Mouse (Mus musculus) megakaryocyte-erythroid progenitor cell, adult 5-6 weeks (primary cell): ENCODE results near the gene Plxnb2. TPM values are rescaled to one million over a fixed set of nuclear protein-coding genes. Genes with fewer than 3 reads are reported as not detected.

Experiments used
- ATAC-seq: replicated peaks from 2 replicates; pipeline ENCODE4 v1.8.0; 2016; ENCODE audit warnings: mild to moderate bottlenecking, inconsistent platforms; ENCODE audit not compliant: severe bottlenecking, poor library complexity, low FRiP score, low TSS enrichment
- total RNA-seq, 2 experiments: library from RNA; stranded (forward) in 1 of 2; stranded (reverse) in 1 of 2; fragments of 200-1000, 215-1000 nt in 1 of 2; fragments of >200 nt in 1 of 2; fragmentation: Nextera tagmentation in 1 of 2; gene quantifications; 2 replicates each; pipeline ENCODE4 v1.2.3; 2014 to 2017

The Plxnb2 gene
- total RNA-seq, 2 experiments from 2014 or later: 1.7 to 2.3 TPM

DNA sequence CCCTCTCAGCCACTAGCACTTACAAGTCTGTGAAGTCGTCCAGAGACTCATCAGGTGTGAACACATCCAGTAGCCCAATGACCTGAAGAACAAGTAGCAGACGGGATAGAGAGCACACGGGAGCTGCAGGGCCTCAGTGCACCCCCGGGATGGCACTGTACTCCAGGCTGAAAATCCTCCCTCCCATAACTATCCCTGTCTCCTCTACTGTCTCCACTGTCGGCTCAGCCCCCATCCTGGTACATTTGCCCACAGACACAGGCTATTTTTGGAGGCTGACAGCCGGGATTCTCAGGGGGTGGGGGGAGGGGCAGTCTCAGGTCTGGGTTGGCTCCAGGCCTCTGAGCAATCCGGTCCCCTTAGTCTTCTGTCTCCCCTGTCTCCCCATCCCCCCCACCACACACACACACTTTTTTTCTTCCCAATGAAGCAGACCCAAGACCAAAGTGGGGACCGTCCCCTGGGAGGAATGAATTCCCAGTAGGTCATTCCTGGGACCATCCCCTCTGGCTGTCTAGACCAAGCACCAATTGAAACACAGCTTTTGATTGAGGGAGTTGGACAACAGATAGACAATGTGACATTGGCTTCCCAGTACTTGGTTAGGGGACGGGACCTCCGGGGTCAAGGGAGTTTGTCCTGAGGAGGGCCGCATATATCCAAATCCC, 43.1 kb downstream of the Plxnb2 start:
- ATAC-seq: no peak

DNA sequence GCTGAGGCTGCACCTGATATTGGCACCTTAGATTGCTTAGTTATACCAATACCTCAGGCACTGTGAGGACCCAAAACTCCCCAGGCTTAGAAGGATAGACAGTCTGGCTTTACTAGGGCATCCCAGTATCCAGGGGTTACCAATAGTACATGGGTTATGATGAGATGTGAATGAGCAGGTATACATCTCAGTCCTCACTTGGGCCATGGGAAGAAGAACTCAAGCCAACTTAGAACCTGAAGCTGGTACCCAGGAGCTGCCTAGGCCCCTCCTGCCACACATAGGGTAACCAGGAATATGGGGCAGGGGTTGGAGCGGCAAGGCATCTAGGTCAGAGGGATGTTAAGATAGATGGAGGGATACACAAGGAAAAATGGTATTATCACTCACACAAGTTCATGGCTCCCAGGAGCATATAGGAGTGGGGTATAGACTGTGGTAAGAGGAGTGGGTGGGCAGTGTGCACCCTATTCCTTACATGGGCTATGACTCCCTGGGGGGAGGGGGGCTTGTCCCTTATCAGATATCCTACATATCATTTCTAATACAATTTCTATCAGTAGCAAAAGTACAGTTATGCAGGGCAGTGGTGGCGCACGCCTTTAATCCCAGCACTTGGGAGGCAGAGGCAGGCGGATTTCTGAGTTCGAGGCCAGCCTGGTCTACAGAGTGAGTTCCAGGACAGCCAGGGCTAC, 44.0 kb downstream of the Plxnb2 start:
- ATAC-seq: no peak

DNA sequence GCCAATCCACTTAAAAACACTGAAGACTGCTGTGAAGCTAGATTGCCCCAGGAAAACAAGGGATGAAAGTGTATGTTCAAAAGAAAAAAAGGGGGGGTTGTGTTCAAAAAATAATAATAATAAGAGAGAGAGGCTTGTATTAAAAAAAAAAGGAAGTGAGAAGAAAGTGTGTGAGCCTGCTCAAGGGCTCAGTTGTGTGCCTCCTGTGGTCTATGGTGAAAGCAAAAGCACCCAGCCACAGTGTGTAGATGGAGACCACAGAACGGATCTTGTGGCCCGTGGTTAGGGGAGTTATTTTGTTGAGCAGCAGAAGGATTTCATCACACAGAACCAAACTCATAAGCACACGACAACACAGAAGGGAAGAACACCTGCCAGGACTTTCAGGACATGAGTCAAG, 49.3 kb downstream of the Plxnb2 start:
- no peak for ATAC-seq

DNA sequence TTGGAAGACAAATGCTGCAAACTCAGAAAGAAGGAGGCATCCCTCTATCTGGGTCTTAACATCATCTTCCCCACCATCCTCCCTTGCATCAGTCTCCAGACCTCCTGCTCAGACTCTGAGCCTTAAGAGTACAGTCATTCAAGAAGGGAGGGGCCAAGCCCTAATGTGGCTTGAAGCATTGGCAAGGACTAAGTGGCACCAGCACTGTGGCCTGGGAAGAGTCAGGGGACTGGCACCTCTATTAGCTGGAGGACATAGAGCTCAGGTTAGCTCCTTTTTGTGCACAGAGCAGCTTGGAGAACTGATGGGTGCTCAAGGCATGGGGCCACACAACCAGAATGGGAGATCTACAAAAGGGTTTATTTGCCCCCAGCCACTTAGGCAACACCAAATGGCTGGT, 50.3 kb downstream of the Plxnb2 start:
- ATAC-seq: no peak

DNA sequence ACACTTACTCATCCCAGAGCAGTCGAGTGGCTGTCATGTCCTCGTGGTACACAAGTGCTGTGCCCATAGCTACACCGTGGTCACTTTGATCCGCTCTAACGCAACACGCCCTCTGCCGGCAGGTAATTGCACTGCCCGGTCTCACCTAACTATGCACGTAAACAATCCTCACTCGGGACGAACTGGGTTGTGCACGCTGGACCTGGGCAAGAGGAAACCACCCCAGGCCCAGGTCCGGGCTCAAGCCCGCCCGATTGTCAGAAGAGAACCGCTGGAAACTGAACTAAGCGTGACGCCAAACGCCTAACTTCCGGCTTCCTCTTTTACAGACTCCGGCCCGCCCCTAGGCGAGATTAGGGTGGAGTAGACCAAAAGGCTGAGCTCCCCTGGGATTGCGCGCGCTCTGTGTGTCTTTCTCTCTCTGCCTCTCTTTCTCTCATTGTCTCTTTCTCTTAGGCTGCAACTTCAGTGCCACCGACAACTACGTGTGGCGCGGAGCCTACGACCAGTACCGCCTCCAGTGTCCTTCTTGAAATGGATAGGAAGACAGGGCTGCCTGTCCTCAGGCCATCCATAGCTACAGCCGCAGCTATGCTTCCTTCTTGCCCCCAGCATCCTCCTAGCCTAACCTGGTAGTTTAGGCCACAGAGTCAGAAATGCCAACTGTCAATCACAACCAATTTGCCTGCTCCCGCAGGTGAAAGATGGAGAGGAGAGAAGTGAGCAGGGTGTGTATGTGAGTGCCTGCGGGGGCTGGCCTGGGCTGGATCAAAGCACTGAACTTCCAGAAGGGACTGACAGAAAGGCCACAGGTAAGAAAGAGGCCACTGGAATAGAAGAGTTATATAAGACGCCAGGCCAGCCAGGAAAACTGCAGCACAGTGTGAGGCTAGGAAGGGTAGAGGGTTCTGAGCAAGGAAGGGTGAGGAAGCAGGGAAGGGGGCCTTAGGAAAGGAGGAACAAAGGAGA, 51.9 kb downstream of the Plxnb2 start, which contains the start of gene Hdac10:
Hdac10 (minus strand) TSS at position 319 of the 969 bp plus-strand sequence.
- peak; percentile 86 for ATAC-seq

DNA sequence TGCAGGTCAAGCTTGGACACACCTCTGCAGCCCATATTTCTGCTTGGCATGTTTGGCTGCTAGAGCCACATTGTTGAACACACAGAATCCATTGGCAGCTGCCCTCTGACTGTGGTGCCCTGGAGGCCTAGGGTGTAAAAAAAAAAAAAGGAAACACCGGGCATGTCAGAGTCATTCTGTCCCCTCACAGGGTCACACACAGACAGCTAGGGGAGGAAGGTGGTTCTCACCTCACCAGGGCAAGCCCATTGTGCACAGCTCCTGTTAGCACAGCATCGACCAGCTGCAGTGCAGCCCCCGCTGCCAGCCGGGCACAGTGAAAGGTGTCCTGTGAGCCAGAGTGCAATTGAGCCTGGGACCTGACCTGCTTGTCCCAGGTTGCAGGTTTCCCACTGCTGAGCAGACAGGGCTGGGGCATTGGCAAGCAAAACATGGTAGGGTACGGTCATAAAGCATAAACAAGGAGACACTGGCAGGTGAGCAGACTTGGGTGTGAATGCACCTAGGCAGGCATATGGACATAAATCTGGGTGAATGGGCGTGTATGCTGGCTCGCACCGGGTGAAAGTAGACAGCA, 53.1 kb downstream of the Plxnb2 start:
- no peak for ATAC-seq

DNA sequence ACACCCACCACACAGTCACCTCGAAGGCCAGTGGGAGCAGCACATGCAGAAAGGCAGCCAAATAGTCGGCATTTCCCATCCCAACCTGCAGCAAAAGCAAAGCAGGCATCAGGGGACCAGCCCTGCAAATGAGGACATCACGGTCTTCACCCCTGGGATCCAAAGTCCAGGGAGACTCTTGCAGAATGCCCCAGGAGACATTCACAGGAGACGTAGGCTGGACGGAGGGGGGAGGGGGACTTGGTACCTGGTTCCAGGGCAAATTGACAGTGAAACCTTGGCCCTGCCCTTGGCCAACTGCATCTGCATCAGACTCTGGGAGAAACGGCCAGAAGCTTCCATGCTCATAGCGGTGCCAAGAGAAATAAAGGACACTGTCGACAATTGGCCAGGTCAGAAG, 54.0 kb downstream of the Plxnb2 start:
- no peak for ATAC-seq

DNA sequence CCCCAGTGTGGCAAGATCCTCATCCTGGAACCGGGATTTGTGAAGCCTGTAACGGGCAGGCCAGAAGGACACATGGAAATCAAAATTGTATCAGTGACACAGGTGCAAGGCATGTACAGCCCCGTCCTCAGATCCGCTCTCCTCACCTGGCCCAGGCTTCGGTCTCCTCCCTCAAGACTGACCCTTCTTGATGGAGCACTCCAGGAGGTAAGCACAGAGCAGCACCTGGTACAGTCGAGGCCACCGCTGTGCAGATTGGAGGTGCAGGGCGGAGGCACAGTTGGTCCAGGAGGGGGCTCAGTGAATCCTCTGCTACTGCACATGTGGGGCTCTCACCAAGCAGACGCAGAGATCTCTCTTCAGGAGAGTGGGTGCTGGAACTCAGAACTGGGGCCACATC, 55.2 kb downstream of the Plxnb2 start:
- ATAC-seq: no peak

DNA sequence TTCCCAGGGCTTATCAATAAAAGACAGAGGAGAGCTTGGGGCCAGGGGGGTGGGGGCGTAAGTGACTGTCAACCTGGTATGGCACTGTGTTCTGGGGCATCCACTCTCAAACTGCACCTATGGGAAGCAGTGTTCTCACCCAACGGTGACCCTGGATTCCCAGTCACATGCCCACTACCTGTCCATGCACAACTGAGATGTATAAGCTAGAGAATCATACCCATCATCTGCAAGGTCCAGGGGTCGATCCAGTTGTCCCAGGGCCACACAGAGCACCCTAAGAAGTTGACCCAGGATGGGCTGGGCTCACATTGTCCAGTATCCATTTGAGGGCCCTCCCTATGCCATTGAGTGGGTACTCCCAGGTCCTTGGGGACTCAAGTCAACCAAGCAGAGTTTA, 56.3 kb downstream of the Plxnb2 start:
- no peak for ATAC-seq

DNA sequence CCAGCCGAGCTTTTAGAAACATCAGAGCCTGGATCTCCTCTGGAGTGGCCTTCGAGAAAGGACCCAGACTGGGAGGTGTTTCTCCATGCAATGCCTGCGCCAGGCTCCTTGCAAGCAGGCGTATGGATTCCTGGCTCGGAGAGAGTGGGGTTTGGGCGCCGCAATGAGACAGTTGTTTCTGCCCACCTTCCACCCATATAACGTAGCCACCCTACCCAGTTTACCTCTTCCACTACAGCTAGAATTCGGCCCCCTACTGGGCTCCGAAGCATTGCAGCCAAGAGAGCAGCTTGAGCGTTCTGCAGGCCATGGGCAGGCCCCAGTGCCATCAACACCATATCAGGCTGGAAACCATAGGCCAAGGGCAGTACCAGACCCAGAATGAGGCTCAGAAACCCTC, 57.0 kb downstream of the Plxnb2 start:
- no peak for ATAC-seq

DNA sequence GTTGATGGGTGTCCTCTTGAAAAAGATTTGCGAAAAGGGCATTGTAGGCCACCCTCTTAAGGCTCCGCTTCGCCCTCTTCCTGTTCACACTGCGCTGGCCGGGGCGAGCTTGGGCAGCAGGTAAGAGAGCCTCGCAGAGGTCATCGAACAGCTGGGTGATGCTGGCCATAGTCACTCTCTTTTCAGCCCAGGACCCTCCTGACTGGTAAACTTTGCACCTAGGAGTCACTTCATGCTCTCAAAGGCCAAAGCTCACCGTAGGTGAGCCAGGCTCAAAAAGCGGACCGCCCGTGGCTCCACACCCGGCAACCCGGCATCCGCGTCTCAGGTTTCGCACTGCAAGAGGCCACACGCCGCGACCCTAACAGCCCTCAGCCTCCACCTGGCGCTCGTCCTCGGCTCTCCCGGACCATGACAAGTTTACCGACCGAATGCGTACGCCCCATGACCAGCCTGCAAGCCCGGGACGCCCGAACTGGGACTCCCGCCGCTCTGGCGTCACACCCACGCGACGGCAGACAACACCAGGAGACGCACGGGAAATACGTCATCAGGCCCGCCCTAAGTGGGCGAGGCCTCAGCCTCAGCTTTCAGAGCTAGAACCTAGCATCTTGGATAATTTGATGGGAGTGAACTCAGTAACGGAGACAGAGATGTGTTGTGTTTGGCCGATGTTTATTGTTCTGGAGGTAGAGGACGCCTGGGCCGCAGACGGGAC, 57.8 kb downstream of the Plxnb2 start, which contains the start of gene Tubgcp6:
Tubgcp6 (minus strand) TSS at position 464 of the 718 bp plus-strand sequence.
- ATAC-seq: peak; percentile 87

DNA sequence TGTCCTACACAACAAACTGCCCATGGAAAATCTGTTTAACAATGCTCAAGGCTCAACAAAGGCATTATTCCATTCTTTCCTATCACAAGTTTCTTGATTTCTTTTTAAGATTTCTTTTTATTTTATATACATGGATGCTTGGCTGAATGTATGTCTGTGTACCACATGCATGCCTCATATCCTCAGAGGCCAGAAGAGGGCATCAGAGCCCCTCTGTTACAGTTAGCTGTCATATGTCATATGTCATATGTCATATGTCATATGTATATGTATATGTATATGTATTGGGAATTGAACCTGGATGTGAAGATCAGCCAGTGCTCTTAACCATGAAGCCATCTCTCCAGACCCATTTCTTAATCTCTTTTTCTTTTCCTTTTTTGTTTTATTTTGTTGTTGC, 62.6 kb downstream of the Plxnb2 start:
- ATAC-seq: no peak

DNA sequence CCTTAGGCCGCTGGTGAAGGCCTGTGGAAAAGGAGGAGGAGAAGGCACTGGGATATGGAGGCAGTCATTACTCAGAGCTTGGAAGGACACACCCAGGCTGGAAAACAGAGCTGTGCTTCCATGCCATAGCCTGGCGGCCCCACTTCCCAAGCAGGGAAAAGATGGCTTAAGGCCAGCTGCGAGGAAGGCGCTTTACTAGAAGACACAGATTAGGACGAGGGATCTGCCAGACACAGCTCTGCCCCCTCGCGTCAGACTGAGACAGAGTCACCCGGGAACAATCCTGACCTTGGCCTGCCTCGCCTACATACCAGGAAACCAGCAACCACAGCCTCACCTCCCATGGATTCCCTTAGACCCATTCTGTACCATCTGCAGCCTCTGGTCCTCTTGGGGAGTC, 70.4 kb downstream of the Plxnb2 start:
- no peak for ATAC-seq

DNA sequence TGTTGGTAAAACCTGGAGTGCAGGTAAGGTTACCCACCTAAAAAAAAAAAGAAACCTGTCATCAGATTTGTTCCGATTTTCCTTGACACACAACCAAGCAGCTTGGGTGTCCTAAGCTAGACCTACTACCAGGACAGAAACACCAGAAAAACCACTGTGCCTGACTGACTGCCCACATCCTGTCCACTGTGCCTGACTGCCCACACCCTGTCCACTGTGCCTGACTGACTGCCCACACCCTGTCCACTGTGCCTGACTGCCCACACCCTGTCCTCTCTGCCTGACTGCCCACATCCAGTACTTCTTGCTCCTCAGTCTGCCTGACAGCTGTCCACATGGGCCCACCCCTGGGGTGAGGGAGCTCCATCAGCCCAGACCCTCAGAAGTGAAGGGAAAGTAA, 73.6 kb downstream of the Plxnb2 start:
- ATAC-seq: no peak

DNA sequence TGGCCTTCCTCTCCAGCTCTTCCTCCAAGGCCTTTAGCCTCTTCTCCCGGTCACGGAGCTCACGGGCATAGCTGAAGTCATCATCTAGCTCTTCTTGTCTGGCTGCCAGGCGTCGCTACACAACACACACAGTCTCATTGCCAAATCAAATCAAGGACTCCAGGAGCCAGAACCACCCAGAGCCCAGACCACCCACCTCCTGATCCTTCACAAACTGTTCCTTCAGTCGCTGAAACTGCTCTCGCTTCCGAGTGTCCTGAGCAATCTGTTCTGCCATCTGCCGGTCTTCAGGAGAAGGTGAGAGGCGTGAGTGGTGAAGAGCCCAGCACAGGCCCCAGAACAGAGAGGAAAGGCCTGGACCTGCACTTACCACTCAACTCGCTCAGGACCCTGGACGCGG, 74.5 kb downstream of the Plxnb2 start:
- ATAC-seq: no peak
